Mouse (Mus musculus) gastrocnemius, postnatal 4 days (tissue): ENCODE results near the gene Cacng2. TPM values are rescaled to one million over a fixed set of nuclear protein-coding genes. Genes with fewer than 3 reads are reported as not detected.
"Not testable (repeated sequence)": the region's sequence is repeated elsewhere in the genome, so short reads cannot be mapped to it uniquely, and the experiment has no call there.

Experiments
- DNase-seq, 2 experiments: peaks; one replicate each; pipeline ENCODE4 v3.0.0; 2021 to 2022; ENCODE audit warnings: low spot score in 2 of 2, mixed read lengths in 2 of 2
- total RNA-seq, 2 experiments: library from RNA; stranded (reverse); gene quantifications; 2 replicates each; pipeline ENCODE4 v1.2.3; 2021

Gene Cacng2
- total RNA-seq, 2 experiments from 2014 or later: 0.05 TPM; not detected in 1

DNA sequence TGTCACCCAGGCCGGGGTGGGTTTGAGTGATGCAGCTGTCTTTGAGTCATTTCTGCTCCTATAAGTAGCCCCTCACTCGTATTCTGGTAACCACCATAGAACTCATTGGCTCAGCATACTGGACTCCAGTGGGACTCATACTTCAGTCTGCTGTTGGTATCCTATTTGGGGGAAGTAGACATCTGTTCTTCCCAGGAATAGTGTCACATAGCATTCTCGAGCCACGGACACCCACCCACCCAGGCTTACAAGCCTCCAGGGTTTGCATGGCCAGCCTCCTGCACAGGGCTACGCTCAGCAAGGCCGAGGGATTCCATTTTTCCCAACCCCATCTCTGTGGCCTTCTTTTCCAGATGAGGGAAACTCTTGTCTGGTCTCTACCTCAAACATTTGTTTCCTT, 93.3 kb downstream of the Cacng2 start:
- no peak for DNase-seq

GRCm38 (mm10) chr15:78024211-78024610, 95.6 kb downstream of the Cacng2 start:
- no peak for DNase-seq

DNA sequence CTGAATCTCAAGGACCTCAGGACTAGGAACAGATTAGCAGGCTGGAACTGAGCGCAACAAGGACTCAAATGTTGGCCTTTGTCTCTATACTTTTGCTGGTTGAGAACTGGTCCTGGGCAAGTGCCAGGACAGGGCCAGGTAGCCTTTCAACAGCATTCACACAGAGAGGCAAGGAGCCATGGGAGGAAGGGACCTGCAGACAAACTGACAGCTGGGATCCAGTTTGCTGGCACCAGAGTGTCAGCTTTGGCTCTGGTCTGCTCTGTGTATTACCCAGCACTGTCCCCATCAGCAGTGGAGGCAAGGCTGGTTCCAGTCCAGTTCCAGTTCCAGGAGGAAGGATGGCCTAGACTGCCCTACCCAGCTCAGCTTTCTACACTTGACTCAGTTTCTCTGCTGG, 105.8 kb downstream of the Cacng2 start:
- DNase-seq: no peak

GRCm38 (mm10) chr15:78008206-78008605, 111.6 kb downstream of the Cacng2 start:
- DNase-seq: not testable (repeated sequence)

DNA sequence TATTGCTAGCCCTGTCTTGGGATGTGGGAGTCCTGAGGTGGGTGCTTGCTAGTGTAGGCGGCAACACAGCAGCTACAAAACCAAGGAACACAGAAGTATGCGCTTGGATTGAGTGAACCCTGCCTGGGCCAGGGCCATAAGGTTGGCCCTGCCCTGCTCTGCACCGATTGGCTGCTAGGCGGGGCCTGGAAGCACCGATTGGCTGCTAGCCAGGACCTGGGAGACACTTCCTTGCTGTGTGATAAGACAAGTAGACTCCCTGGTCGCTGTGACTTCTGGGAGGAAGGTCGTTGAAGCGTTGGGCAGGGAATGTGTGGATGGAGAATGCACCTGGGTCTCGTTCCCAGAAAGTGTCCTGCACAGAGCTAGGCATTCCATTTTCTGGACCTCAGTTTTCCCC, 115.9 kb downstream of the Cacng2 start:
- DNase-seq: no peak

GRCm38 (mm10) chr15:78001400-78001799, 118.4 kb downstream of the Cacng2 start:
- no peak for DNase-seq

DNA sequence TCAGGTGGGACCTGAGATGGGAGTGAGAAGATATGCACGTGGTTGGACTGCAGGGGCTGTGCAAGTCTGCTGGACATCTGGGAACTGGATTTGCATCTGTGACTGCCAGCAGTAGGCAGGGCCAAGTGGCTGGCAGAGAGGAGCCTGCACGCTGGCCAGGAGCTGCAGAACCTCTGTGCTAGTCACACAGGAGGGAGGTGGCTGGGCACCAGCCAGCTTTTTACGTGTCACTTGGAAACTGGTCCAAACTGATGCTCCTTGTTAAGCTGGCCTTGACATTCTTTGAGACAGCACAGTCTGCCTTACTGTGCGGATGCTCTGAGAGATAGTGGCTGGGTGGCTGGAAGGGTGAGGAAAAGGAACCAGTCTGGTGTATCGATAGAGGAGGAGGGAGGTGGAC, 131.3 kb downstream of the Cacng2 start:
- DNase-seq: no peak

DNA sequence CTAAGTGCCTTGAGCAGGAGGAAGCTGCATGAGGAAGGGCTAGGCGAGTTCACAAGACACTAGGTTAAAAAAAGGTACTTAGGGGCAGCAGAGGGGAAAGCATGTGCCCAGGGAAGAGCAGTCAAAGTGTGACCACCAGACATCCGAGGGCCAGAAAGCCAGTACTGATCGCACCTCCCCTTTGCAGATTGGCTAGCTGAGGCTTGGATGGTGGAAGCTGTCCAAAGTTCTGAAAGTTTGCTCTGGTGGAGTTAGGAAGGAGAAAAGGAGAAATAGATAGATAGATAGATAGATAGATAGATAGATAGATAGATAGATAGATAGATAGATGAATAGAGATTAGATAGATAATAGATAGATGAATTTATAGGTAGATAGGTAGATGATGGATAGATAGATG, 136.4 kb downstream of the Cacng2 start:
- DNase-seq: no peak

DNA sequence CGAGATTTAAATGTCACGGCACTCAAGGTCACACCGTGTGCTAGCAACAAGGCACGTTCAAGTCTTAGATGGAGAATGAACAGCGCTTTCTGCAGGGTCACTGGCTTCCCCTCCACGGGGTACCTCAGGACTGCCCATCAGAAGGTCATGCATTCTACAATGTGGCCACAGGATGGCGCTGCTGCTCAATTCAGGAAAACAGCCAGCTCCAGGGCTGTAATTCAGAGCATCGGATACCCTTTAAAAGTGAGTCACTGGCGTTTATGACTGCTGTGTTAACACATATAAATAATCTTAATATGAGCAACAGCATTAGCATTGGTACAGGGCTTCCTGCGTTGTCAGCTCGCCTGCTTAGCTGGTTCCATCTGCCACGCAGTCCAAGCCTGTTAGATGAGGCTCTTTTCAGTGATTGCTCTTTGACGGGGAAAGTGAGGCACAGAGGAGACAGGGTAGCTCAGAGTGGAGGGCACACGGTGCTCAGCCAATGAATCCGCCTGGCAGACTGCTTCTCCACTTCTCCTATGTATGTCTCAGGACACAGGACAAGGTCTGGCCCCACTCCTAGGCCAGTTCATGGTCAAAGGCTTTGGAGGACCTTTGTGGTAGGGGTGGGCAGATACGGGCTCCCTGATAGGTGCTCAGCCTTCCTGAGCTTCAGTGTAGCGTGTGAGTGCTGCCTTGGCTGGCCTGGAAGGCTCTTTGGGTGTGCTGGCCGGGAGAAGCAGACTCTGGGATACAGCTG, 137.5 kb downstream of the Cacng2 start:
- DNase-seq: peak; percentile 37 to 48

DNA sequence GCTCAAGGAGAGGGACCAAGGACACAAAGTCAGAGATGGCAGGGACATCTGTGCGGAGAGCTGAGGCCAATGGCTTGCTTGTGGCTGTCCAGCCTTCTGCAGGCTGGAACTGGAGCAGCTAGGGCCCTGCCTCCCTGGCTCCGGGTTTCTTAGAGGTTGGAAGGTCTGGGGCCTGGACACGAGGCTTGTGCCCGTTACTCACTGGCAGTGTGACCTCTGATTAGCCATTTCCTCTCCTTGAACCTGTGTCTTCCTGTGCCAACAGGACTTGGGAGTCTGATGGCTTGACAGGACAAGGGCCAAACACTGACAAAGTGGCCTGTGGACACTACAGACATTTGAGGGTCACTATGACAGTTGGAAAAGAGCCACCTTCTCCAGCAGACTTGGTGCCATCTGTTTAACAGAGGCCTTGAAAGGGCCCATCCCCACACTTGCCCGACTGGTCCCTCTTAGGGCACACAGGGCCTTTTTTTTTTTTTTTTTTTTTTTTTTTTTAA, 138.6 kb downstream of the Cacng2 start:
- no peak for DNase-seq

GRCm38 (mm10) chr15:77979427-77979865, 140.4 kb downstream of the Cacng2 start:
- no peak for DNase-seq

- DNase-seq: no peak
These were observed 142.2 kb downstream of the Cacng2 start for GRCm38 (mm10) chr15:77977663-77978062.

DNA sequence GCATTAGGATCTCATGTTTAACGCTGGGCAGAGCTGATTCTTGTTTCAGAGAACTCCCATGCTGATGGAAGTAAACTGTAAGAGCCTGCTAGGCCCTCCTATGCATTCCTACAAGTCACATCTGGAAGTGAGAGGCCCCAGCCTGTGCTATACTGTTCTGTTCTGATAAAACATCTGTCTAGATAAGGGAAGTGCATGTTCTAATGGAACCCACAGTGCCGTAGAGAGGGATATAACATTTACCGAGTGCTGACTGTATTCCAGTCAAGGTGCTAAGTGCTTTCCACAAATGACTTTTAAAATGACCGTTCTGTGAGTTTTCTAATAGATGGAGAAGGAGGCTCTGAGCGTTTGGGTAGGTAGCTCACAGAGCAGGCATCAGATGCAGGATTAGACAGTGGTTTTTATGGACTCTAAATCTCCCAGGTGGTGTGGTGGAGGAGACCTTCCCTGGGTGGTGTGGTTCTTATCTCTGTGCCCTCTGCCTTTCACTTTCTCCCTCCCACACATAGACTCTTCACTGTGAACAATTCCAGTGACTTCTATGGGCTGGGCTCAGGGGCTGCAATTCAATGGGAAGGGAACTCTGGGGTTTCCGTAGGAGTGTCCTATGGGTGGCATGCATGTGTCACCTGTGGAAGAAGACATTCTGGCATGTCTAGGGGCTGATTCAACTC, 145.5 kb downstream of the Cacng2 start:
- no peak for DNase-seq

DNA sequence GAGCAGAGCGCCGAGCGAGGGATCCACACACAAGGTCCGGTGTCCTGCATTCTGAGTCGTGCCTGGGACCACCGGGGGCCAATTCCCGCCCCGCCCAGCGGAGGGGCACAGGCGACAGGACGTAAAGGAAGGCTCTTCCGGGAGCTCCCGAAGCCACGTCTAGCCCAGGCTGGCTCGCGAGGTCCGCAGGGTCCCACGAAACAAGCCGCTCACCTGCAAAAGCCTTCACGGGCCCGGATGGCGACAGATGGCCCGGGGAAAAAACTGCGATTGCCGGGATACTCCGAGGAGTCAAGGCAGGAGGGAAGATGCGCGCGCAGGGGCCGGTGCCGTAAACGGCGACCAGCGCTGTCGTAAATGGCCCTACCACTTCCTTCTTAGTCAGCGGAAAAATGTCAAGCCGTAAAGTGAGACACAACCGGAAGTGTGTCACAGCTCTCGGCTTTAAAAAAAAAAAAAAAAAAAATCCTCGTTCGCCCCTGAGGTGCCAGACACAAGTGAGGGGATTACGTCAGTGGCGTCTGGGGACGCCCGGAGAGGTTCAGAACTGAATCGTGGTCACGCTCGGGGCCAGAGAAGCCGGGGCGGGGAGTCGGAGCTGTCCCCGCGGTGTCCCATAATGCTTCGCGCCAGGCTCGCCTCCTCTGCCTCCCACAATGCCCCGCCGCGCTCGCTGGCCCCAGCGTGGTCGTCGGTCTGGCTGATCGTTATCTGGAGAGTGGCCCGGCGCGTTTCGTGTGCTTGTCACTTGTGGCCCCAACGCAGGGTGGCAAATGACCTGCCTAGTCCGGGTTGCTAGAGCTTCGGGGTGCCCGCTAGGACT, 149.1 kb downstream of the Cacng2 start, which contains the start of gene Eif3d:
Gene Eif3d (minus strand): TSS at position 344 of the 823 bp plus-strand sequence.
- DNase-seq: peak; percentile 97

GRCm38 (mm10) chr15:77969940-77970469, 149.8 kb downstream of the Cacng2 start:
- DNase-seq: no peak

DNA sequence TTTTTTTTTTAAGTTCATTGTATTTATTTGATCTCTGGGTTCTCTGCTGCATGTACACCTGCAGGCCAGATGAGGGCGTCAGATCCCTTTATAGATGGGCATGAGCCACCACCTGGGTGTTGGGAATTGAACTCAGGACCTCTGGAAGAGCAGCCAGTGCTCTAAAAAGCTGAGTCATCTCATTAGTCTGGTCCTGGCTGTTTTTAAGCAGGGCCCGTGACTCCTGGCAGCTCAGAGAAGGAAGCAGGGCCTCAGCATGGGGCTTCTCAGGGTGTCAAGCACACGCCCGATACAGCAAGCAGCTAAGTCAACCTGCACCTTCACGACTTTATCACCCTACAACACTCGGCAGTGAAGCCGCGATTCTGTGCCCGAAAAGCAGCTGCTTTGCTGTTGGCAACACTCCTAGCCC, 154.7 kb downstream of the Cacng2 start:
- DNase-seq: no peak

DNA sequence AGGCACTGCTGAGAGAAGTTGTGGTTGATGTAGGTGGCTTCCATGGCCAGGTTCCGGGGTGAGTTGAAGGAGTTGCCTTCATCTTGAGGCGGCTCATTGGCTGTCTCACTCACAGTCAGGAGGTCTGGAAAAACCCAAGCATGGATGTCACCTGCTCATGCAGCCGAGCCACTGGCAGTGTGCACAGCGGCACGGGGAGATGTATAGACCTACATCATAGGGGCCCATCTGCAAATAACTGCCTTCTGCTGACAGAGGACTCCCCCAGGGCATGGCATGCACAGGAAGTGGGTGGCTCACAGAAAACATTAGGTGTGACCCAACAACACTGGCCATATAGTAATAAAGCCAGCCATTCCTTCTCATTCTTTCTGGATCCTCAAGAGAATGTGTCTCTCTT, 157.4 kb downstream of the Cacng2 start:
- DNase-seq: no peak

GRCm38 (mm10) chr15:77960693-77961092, 159.1 kb downstream of the Cacng2 start:
- DNase-seq: no peak

DNA sequence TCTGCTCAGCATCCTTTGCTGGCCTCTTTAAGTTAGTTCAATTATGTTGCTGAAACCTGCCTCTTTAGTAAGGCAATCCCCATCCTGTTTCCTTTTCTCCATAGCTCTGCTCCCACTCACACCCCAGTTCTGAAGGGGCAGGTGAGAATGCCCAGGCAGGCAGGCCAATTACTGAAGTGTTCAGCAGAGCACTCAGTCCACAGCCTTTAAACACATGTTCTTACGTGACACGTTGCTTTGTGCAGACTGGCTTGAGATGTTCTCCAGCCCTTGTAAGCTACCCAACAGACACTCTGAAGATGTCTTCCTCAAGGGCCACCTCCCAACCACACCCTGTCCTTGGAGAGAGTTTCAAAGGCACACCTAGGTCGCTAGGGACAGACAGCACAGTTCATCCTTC, 161.8 kb downstream of the Cacng2 start:
- DNase-seq: no peak

- DNase-seq: no peak
These were observed 162.2 kb downstream of the Cacng2 start for GRCm38 (mm10) chr15:77957625-77958024.

DNA sequence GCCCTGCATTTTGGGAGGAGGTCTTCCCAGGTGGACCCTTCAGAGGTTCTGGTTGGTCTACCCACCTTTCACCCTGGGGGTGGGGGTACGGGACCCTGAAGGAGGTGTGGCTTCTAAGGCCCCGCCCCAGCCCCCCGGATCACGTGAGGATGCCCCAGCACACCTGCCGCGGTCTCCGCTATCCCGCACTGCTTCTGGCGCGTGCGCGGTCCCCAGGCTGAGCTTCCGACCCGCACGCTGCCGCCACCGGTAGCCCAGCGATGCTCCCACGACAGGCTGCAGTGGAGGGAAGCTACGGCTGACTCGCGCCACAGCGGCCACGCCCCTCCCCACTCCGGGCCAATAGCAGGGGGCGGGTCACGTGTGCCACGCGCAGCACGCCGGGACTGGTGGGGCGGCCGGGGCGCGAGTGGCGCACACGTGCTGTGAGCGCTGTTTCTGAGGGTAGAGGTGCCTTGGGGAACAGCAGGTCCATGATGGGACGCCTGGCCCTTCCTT, 163.4 kb downstream of the Cacng2 start, which contains the start of gene Foxred2:
Gene Foxred2 (minus strand): TSS at position 319 of the 498 bp plus-strand sequence.
- DNase-seq: peak; percentile 71 to 83
